Mouse (Mus musculus): ENCODE results near the gene Alg2.

Gene Alg2

GRCm38 (mm10) chr4:47449586-47450522 lies 24.3 kb downstream of the Alg2 start:
- no peak for DNase-seq

GRCm38 (mm10) chr4:47449116-47449515 lies 25.0 kb downstream of the Alg2 start:
- DNase-seq = no peak

- DNase-seq = no peak
Measured at GRCm38 (mm10) chr4:47448526-47448925, 25.6 kb downstream of the Alg2 start.

- no peak for DNase-seq
Measured at GRCm38 (mm10) chr4:47440951-47441350, 33.2 kb downstream of the Alg2 start.

GRCm38 (mm10) chr4:47438956-47439355 lies 35.2 kb downstream of the Alg2 start:
- DNase-seq = no peak

GRCm38 (mm10) chr4:47437365-47438340 lies 36.5 kb downstream of the Alg2 start:
- DNase-seq = peak; percentile 67 to 86

GRCm38 (mm10) chr4:47435566-47436360 lies 38.4 kb downstream of the Alg2 start:
- DNase-seq = no peak

- DNase-seq = no peak
Measured at GRCm38 (mm10) chr4:47435131-47435530, 39.0 kb downstream of the Alg2 start.

GRCm38 (mm10) chr4:47432766-47433165 lies 41.4 kb downstream of the Alg2 start:
- DNase-seq = no peak

- no peak for DNase-seq
Measured at GRCm38 (mm10) chr4:47431081-47431480, 43.1 kb downstream of the Alg2 start.

GRCm38 (mm10) chr4:47430557-47430956 lies 43.6 kb downstream of the Alg2 start:
- DNase-seq = no peak

GRCm38 (mm10) chr4:47427606-47428005 lies 46.5 kb downstream of the Alg2 start:
- no peak for DNase-seq

- DNase-seq = no peak
Measured at GRCm38 (mm10) chr4:47425247-47425830, 48.8 kb downstream of the Alg2 start.

- DNase-seq = no peak
Measured at GRCm38 (mm10) chr4:47424376-47424775, 49.8 kb downstream of the Alg2 start.

- DNase-seq = no peak
Measured at GRCm38 (mm10) chr4:47422946-47423345, 51.2 kb downstream of the Alg2 start.

GRCm38 (mm10) chr4:47422194-47422593 lies 51.9 kb downstream of the Alg2 start:
- DNase-seq = no peak

GRCm38 (mm10) chr4:47420191-47420590 lies 53.9 kb downstream of the Alg2 start:
- DNase-seq = no peak

GRCm38 (mm10) chr4:47419268-47419973 lies 54.7 kb downstream of the Alg2 start:
- DNase-seq = no peak

GRCm38 (mm10) chr4:47417871-47418270 lies 56.3 kb downstream of the Alg2 start:
- DNase-seq = no peak
